Mouse (Mus musculus): Measurements from ENCODE around the gene Serac1. TPM values are rescaled to one million over a fixed set of nuclear protein-coding genes. Genes with fewer than 3 reads are reported as not detected.

The Serac1 gene
- polyA plus RNA-seq, 1 experiment = 7.0 TPM

DNA sequence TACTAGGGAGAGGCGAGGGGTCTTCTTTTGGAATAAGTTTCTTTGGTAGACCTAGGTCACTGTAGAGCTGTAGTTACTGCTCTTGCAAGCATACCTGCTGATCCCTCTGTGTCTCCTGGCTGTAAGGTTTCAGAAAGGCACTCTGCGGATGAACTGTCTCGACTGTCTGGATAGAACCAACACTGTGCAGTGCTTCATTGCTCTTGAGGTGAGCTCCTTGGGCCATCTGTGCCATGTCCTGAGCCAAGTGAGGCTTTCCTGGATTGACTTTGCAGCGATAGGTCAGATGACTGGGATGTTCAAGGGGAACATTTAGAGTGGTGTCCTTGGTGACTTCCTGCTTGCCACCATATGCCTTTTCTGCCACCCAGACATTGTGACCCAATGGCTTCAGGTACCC lies 69.9 kb downstream of the Serac1 start:
- H3K36me3 ChIP-seq (ENCODE audit: control insufficient read depth, insufficient read depth, low read length) = no peaks in the 10 kb centered on the region
- TF ChIP-seq CTCF (IDR thresholded peaks at IDR 0.05; ENCODE audit: borderline replicate concordance, control insufficient read depth, extremely low read depth, insufficient read depth, low read length, poor library complexity) (no peak), POLR2A (IDR thresholded peaks at IDR 0.05; ENCODE audit: control insufficient read depth, extremely low read depth, insufficient read depth, low read length, poor library complexity) (no peak)
- H3K27ac ChIP-seq (ENCODE audit: control insufficient read depth, insufficient read depth, low read length) = no peak overlapping the region
- WGBS = 95% methylated on average over 4 of the region's 4 CpGs
- H3K27me3 ChIP-seq (ENCODE audit: control insufficient read depth, insufficient read depth, low read length) = no peaks in the 10 kb centered on the region
- no peak for DNase-seq
- H3K4me1 ChIP-seq (replicated peaks; ENCODE audit: control insufficient read depth, insufficient read depth, low read length) = peaks cover 34% of the 10 kb centered on the region
- no peak overlapping the region for H3K4me3 ChIP-seq (ENCODE audit: control insufficient read depth, insufficient read depth, low read length)

DNA sequence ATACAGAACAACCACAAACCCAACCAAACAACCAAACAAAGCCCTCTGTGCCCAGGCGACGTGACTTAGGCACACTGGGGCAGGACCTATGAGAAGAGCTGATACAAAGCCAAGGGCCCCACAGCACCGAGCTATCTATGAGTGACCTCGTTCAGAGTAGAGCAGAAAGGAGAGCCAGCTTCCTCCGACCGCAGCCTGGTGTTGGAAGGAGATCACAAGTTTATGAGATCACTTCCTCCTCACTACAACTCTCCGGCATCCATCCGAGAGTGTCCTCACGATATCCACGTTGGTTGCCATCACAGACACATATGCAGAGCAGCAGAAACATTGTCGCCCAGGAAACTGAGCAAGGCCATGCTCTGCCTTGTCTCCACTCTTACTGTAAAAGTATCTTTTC lies 71.0 kb downstream of the Serac1 start:
- Histone ChIP-seq H3K27ac (ENCODE audit: control insufficient read depth, insufficient read depth, low read length) (no peak overlapping the region), H3K4me1 (replicated peaks; ENCODE audit: control insufficient read depth, insufficient read depth, low read length) (peaks cover 36% of the 10 kb centered on the region)
- 22% methylated on average over 11 of the region's 11 CpGs for WGBS

DNA sequence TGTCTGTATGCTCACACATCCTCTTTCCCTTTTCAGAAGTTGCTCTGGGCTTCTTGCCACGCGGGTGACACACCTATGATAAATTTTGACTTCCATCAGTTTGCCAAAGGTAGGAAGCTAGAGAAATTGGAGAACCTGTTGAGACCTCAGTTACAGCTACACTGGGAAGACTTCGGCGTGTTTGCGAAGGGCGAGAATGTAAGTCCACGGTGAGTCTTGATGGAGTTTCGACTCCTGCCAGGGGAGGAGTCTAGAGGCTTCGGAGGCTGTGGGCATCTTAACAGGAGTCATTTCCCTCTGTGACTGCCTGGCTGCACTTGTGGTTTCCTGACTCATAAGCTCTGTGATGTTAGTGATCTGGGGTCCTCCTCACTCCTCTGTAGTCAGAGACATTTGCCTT lies 71.6 kb downstream of the Serac1 start:
- TF ChIP-seq POLR2A (IDR thresholded peaks at IDR 0.05; ENCODE audit: control insufficient read depth, extremely low read depth, insufficient read depth, low read length, poor library complexity) (no peak), CTCF (IDR thresholded peaks at IDR 0.05; ENCODE audit: borderline replicate concordance, control insufficient read depth, extremely low read depth, insufficient read depth, low read length, poor library complexity) (no peak)
- no peak overlapping the region for H3K27ac ChIP-seq (ENCODE audit: control insufficient read depth, insufficient read depth, low read length)
- no peaks in the 10 kb centered on the region for H3K36me3 ChIP-seq (ENCODE audit: control insufficient read depth, insufficient read depth, low read length)
- WGBS = 9% methylated on average over 9 of the region's 9 CpGs
- no peaks in the 10 kb centered on the region for H3K27me3 ChIP-seq (ENCODE audit: control insufficient read depth, insufficient read depth, low read length)
- no peak overlapping the region for H3K4me3 ChIP-seq (ENCODE audit: control insufficient read depth, insufficient read depth, low read length)
- DNase-seq = no peak
- H3K4me1 ChIP-seq (replicated peaks; ENCODE audit: control insufficient read depth, insufficient read depth, low read length) = peaks cover 38% of the 10 kb centered on the region

More for the DNA sequence above, 71.0 kb downstream of the Serac1 start:
- H3K4me3 ChIP-seq (ENCODE audit: control insufficient read depth, insufficient read depth, low read length) = no peak overlapping the region
- no peak for TF ChIP-seq POLR2A (IDR thresholded peaks at IDR 0.05; ENCODE audit: control insufficient read depth, extremely low read depth, insufficient read depth, low read length, poor library complexity)
- no peak for TF ChIP-seq CTCF (IDR thresholded peaks at IDR 0.05; ENCODE audit: borderline replicate concordance, control insufficient read depth, extremely low read depth, insufficient read depth, low read length, poor library complexity)
- H3K27me3 ChIP-seq (ENCODE audit: control insufficient read depth, insufficient read depth, low read length) = no peaks in the 10 kb centered on the region
- H3K36me3 ChIP-seq (ENCODE audit: control insufficient read depth, insufficient read depth, low read length) = no peaks in the 10 kb centered on the region
- no peak for DNase-seq

DNA sequence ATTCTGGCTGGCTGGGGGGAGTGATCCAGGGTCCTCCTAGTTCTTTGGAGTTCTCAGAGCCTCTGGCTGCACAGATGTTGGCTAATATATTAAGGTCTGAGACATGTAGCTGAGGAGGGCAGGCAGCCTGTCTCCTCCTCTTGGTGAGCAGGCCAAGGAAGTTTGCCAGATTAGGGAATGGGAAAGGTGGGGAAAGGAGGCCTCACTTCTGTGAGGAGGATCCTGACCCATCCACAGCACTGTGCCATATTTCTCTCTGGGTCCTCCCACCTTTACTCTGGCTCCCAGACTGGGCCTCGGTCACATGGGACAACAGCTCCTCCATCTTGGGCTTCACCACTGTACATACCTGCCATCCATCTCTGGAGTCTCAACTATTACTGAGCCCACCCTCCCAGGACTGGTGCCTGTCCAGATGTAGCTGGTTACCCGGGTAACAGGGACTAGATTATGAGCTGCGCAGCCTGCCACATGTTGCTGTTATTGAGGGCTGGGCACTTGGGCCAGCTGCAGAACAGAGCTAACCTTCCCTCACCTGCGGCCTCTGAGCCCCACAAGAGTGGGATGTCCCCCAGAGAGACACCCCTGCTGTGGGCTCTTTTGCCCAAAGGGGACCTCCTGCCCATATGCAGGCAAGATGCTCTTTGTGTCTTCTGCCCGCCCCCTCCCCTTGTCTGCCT lies 72.3 kb downstream of the Serac1 start:
- H3K27ac ChIP-seq (ENCODE audit: control insufficient read depth, insufficient read depth, low read length) = no peak overlapping the region
- 86% methylated on average over 5 of the region's 5 CpGs for WGBS
- H3K36me3 ChIP-seq (ENCODE audit: control insufficient read depth, insufficient read depth, low read length) = no peaks in the 10 kb centered on the region
- no peak for DNase-seq
- no peak overlapping the region for H3K4me3 ChIP-seq (ENCODE audit: control insufficient read depth, insufficient read depth, low read length)
- no peaks in the 10 kb centered on the region for H3K27me3 ChIP-seq (ENCODE audit: control insufficient read depth, insufficient read depth, low read length)
- H3K4me1 ChIP-seq (replicated peaks; ENCODE audit: control insufficient read depth, insufficient read depth, low read length) = peaks cover 42% of the 10 kb centered on the region
- TF ChIP-seq POLR2A (IDR thresholded peaks at IDR 0.05; ENCODE audit: control insufficient read depth, extremely low read depth, insufficient read depth, low read length, poor library complexity) = no peak
- TF ChIP-seq CTCF (IDR thresholded peaks at IDR 0.05; ENCODE audit: borderline replicate concordance, control insufficient read depth, extremely low read depth, insufficient read depth, low read length, poor library complexity) = no peak

DNA sequence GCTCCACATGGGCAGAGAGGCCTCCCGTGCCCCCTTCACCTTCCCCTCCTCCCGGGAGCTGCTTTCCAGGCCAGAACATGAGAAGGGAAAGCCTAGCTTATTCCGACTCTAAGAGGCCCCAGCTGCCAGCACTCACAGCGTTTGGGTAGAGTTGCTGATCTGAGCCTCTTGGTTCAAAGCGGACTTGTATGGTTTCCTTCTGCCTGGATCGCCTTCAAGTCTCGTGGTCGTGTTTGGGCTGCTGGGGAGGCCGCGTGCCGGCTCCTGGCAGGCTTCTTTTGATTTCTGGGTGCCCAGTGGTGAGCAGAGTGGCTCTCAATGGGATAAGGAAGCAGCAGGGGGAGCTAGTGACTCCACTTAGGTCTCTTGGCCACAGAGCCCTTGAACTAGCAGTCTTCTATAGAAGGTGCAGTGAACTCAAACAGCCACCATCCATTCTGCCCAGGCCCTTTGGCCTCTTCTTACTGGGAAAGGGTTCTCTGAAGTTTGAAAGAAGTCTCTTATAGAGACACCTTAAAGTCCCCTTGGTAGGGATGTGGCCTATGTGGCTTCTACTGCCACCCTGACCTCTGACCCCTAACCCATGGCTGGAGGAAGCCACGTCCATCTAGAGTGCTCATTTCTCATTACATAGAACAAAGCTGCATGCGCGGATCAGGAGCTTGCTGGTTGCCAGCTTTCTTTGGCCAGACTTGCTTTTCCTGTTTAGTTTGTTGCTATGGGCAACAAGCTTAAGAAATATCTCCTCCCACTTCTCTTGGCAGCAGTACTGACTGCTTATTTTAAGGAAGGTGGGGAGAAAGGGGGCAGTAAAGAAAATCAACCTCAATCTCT lies 73.7 kb downstream of the Serac1 start:
- no peaks in the 10 kb centered on the region for H3K27me3 ChIP-seq (ENCODE audit: control insufficient read depth, insufficient read depth, low read length)
- no peaks in the 10 kb centered on the region for H3K36me3 ChIP-seq (ENCODE audit: control insufficient read depth, insufficient read depth, low read length)
- TF ChIP-seq POLR2A (IDR thresholded peaks at IDR 0.05; ENCODE audit: control insufficient read depth, extremely low read depth, insufficient read depth, low read length, poor library complexity) = no peak
- 0 out of 2 replicates have a peak, but pooled peaks have one; percentile 46 for TF ChIP-seq CTCF (IDR thresholded peaks at IDR 0.05; ENCODE audit: borderline replicate concordance, control insufficient read depth, extremely low read depth, insufficient read depth, low read length, poor library complexity)
- peaks cover 48% of the 10 kb centered on the region for H3K4me1 ChIP-seq (replicated peaks; ENCODE audit: control insufficient read depth, insufficient read depth, low read length)
- WGBS = 16% methylated on average over 14 of the region's 14 CpGs
- DNase-seq = peak; percentile 57
- no peak overlapping the region for H3K4me3 ChIP-seq (ENCODE audit: control insufficient read depth, insufficient read depth, low read length)
- no peak overlapping the region for H3K27ac ChIP-seq (ENCODE audit: control insufficient read depth, insufficient read depth, low read length)

DNA sequence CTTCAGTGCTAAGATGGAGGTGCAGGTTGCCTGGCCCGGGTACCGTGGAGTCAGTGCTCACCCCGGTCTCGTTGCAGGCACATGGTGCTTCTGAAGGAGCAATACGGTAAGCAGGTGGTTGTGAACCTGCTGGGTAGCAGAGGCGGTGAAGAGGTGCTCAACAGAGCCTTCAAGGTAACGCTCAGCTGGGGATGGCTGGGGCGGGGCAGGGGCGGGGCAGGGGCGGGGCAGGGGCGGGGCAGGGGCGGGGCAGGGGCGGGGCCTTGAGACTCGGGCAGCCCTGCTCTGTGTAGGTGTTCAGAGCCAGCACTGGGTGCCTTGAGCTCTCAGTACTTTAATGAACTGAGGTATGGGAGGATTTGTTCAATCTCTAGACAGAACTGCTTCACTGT lies 74.3 kb downstream of the Serac1 start:
- DNase-seq = no peak
- 17% methylated on average over 13 of the region's 14 CpGs for WGBS

More for the DNA sequence above, 74.3 kb downstream of the Serac1 start:
- TF ChIP-seq CTCF (IDR thresholded peaks at IDR 0.05; ENCODE audit: borderline replicate concordance, control insufficient read depth, extremely low read depth, insufficient read depth, low read length, poor library complexity) (no peak), POLR2A (IDR thresholded peaks at IDR 0.05; ENCODE audit: control insufficient read depth, extremely low read depth, insufficient read depth, low read length, poor library complexity) (no peak)
- H3K27me3 ChIP-seq (ENCODE audit: control insufficient read depth, insufficient read depth, low read length) = no peaks in the 10 kb centered on the region
- H3K4me3 ChIP-seq (ENCODE audit: control insufficient read depth, insufficient read depth, low read length) = no peak overlapping the region
- no peak overlapping the region for H3K27ac ChIP-seq (ENCODE audit: control insufficient read depth, insufficient read depth, low read length)
- peaks cover 48% of the 10 kb centered on the region for H3K4me1 ChIP-seq (replicated peaks; ENCODE audit: control insufficient read depth, insufficient read depth, low read length)
- H3K36me3 ChIP-seq (ENCODE audit: control insufficient read depth, insufficient read depth, low read length) = no peaks in the 10 kb centered on the region
